Mouse (Mus musculus) brain, adult 2 months (tissue): ENCODE measurements at regions not wholly inside any gene's neighbourhood (a gene's known extent, or its start where the extent isn't known, plus 50 kb on each side); places are given as distances from the start of the nearest gene placed in this dataset.
A peak's percentile ranks its signal among the peaks of the same experiment; 100 is the strongest.

Experiments used
- DNase-seq: peaks from one replicate; pipeline ENCODE4 v3.0.0; 2011; ENCODE audit warnings: low read depth, low spot score

DNA sequence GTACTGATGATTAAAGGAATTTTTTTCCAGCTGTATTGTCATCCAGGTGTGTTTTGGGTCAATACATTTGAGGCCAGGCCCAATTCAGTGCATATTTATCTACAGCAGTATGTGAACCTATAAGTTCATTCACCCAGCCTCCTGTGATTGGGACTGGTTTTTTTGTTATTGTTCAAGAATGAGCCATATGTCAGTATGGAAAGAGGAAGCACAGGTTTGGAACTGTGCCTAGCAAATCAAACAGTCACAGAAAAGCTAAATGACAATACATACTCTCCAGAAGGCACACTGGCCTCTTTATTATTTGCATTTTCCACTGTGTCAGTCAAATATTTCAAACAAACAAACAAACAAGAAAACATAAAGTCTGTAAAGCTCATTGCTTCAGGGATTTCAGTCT lies 134.7 kb downstream of the Rnd3 start:
- no peak for DNase-seq

DNA sequence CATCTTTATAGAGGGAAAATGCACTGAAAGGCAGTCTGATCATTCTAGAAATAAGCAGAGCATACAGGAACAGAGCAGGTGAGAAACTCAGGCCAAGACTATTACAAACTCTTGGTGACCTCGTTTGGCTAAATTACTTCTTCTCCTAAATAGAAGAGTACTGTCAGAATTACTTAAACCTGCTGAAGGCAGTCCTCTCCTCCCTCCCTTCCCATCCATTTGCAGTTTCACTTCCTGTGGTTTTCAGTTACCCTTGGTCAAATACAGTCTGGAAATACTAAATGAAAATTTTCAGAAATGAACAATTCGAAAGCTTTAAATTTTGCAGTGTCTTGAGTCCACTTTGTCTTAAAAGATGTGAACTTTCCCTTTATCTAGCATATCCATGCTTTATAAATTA lies 135.8 kb downstream of the Rnd3 start:
- no peak for DNase-seq

DNA sequence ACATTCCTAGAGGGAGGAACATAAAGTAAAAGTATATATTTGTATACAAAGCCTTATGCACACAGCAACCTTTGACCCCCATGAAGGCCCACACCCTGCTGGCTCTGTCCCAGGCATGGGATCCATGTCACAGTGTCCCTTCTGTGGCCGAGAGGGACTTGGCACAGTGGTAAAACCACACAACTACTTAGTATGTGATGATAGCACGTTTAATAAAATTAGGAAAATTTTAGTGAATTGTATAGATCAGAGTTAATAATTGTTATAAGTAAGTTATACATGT lies 140.7 kb downstream of the Rnd3 start:
- DNase-seq, result no peak

DNA sequence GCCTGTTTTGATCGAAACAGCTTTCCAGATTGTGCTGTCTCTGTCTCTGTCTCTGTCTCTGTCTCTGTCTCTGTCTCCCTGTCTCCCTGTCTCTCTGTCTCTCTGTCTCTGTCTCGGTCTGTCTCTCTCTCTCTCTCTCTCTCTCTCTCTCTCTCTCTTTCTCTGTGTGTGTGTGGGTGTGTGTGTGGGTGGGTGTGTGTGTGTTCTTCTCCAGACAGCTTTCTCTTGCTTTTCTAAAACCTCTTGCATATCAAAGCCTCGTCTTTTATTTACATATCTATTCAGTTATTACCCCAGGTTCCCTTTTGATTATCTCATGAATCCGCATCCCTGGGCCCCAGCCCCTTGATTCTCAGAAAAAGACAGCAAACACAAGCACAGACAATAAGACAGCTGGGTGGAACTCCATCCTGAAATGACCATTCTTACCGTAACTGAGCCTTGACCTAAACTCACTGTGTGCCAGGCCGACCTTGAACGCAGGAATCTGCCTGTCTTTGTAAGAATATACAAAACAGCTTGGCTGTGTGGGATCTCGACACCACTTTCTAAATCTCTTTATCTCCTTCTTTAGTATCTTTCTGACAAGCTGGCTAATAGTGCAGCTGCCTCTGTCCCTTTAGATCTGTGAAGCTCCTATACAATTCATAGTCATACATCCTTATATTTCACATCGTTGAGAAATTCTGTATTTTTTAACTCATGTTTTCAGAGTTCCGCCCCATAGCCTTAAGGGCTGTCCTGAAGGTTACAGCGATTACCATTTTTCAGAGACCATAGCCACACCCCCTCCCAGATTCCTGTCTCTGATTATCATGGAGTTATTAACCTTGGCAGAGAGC lies 141.3 kb downstream of the Rnd3 start:
- no peak for DNase-seq

DNA sequence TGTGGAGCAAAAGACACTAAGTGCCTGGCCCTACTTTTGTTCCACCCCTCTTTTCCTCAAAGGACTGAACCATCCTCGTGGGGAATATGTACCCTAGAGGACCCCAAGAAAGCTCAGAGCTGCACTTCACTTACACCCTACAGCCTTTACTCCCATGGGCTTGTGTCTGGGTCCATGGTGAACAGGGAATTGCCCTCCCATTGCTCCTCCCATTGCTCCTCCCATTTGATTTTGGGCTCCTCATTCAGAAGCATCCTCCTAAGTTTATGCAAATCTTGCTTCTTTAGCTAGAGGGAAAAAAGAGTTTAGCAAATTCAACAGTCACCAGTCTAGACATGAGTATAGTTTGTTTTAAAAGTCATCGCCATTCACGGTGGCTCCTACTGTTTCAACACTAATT lies 142.1 kb downstream of the Rnd3 start:
- no peak for DNase-seq

DNA sequence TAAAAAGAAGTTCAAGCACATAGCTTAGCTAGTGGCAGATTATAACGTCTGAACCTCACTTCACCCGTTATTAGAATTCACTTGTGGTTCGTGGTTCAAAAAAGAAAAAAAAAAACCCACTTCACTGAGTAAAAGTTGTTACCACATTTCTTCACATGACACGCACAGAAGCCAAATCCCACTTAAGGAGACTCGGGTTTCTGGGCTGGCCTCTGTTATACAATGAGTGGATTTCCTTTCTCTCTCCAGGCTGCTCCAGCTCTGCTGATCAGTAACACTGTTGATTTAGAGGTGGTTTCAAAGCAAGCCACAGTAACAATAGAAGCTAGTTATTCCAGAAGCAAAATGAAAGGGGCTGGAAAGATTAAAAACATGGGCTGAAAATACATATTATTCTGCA lies 147.4 kb downstream of the Rnd3 start:
- DNase-seq, result no peak

DNA sequence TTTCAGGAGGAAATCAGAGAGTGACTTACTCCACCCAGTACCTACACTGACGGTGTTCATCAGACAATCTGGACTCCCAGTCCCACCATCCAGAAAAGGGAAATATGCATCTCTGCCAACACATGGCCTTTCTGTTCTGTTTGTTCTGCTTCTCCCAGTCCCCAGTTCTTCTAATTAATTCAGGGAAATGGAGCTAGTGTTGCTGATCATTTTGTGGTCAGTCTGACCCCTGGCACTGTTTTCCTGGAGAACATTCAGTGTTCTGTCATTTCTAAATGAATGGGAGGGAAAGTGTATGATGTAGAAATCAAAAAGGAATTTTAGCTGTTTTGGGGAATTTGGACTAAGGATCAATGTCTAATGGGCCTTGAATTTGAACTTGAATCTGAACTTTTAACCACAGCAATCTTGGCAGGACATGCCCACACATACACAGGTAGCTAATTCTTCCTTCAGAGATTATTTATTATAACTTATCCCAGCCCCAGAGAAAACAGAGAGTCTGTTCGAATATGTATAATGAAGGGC lies 165.0 kb downstream of the Rnd3 start:
- no peak for DNase-seq

DNA sequence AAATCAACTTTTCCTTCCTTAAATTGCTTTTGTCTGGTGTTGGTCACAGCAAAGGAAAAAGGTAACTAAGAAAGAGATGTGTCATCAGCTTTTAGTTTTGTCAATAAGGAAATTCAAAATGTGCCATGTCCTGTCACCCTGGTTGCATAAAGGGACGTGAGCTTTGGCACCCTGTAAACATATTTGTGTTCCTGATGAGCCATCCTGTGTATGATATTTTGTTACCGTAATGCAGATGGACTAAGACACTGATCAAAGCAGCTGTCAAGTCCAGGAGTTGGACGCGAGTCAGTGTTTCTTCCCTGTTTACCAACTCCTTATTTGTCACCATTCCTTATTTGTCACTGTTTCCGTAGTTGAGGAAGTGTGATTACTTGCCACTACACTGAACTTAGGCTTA lies 166.3 kb downstream of the Rnd3 start:
- no peak for DNase-seq

DNA sequence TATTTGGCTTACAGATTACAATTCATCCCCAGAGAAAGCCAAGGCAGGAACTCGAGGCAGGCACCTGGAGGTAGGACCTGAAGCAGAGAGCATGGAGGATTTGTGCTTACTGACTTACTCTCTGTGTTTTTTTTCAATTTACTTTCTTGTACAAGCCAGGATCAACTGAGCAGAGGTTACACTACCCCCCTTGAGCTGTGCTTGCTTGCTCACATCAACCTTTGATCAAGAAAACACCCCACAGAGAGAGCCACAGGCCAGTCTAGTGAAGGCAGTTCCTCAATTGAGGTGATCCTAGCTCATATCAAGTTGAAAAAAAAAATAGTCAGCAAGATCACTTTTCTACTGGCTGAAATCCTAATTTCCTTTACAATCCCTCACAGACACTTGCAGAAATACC lies 170.6 kb downstream of the Rnd3 start:
- DNase-seq, result no peak

DNA sequence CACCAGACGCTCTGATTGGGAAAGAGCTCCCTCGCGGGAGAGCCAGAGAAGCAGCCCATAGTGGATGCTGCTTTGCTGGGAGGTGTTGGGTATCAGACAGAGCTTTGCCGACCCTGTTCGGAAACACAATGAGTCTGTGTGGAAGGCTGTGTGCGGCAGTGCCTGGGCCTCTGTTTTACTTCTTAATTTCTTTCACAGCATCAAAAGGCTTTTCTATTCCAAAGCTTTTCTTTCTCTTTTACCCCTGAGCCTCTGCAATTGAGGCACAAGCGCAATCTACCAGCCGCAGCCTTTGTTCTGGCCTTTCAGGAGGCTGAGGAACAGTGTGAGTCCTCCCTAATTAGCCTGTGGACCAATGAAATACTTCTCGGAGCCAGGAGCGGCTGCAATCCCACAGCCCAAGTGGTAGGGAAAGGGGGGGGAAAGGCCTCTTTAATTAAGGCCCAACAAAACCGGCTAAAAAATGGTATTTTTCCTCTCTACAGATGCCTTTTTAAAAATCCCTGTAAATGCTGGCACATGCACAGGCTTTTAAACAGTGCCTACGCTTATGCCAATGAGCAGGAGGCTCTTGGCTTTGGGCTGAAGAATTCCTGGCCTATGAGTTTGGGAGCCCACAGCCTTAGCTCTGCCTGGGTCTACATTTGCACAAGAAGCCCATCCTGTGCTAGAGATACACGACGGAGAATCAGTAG lies 177.6 kb downstream of the Rnd3 start:
- DNase-seq, result peak; percentile 57

DNA sequence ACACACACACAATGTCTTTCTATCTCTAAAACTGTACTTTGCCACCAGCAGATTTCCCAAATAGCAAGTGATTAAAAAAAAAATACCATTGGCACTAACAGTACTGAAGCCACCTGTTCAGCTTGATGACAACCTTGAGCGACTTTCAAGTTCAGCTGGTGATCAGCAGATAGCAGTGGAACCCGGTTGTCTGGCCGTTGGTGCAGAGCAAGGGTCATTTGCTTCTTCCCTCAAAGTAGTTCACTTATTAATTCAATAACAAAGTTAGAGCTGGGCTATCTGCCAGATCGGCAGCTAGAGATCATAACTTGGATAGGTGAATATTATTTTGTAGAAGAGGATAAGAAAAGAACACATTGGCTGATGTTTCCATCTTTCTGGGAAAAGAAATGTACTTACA lies 180.5 kb downstream of the Rnd3 start:
- no peak for DNase-seq

DNA sequence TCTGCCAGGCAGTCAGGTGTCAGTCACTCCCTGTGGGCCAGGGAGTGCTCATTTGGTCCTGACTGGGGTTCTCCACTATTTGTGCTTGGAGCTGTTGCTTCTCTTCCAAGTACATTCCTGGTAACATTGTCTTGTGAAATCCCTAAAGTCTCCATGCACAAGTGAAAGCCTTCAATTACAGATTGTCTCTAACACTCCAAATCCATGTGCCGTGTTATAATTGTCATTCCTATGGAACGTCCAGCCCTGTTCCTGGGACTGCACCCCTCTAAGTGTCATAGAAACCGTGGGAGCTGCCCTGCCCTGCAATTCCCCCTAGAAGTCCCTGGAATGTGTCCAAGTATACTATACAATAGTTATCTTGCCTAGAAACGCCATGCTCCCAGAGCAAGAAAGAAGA lies 181.1 kb downstream of the Rnd3 start:
- DNase-seq, result no peak

DNA sequence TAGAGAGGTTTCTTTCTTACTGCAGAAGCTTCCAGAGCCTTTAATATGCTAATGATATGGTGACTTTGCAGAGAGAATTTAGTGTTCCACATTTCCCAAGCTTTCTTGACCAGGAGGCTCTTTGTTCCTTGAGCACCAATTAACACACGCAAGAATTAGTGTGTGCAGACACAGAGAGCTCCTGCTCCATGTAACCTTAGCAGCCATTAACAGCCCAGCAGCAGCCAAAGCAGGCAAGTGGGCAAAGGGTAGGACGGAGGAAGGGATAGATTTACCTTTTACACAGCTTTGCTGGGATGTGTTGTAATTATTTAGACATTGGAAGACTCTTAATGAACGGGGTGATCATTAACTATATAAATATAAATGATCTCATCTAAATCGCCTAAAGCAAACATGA lies 181.8 kb downstream of the Rnd3 start:
- DNase-seq, result no peak

DNA sequence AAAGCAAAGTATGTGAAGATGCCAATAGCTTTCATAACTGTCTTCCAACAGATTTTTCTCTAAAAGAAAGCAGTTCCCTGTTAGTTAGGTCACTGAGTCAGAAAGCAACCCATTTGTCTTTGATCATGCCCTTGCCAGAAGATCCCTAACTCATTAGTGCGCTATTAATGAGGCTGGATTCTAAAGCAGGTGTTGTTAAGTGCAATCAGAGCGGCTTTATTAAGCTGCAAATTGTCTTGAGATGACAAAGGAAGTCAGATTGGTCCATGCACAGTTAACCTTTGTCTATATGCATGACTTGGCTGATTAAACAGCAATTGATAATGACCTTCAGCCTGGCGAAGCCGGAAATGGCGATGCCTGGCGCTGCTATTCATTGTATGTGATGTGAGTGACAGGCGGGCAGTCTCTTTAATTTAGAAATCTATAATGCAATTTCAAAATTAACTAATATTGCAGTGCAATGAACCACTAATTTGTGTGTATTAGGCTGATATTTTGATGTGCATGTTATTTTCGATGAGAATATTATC lies 183.4 kb downstream of the Rnd3 start:
- no peak for DNase-seq

DNA sequence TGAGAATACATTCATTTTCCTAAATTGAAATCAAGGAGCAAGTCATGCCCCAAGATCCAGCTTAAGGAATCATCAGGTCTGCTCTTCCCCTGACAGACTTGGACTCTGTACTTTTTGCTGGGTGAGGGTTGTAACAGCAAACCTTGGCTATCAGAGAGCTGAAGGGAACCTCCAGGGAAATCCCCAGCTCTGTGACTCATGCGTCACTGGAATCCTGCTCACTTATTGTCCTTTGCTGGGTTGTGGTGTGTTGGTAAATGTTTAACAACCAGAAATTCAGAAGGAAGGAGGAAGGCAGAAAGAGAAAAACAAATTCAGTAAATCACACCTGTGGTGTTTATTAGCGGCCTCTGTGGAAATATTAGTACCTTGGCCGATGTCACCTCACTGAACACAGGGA lies 184.8 kb downstream of the Rnd3 start:
- DNase-seq, result no peak

DNA sequence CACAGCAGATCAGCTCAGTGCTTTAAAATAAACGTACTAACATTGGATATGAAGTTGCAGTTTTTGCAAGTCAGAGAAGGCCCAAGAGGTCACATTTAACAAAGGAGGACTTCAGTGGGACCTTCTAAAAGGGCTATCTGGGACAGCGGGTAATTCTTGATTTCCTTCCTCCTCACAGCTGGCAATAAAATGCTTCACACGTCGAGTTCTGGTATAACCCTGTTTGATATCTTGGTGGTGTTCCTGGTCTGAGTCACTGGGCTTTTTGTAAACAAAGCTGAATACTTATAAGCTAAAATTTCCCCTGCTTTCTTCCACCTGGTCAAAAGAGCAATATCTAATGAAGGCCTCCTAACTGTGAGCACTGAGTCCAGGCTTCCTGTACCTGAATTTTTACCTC lies 187.9 kb downstream of the Rnd3 start:
- DNase-seq, result no peak

DNA sequence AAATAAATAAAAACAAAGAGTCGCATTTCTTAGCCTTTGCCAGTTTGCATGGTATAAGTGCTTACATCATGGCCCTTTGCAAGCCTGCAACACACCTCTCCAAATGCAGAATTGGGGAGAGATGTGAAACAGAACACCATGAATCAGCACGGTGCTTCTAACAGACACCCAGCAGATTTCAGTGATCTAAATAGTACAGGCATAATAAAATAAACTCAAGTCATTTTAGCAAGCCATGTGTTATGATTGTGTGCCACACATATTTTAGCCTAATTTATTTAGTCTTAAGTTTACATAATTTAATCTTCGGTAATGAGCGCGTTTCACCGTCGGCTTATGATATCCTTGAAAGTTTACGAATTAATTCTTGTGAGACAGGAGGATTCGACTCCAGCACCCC lies 189.6 kb downstream of the Rnd3 start:
- DNase-seq, result no peak

DNA sequence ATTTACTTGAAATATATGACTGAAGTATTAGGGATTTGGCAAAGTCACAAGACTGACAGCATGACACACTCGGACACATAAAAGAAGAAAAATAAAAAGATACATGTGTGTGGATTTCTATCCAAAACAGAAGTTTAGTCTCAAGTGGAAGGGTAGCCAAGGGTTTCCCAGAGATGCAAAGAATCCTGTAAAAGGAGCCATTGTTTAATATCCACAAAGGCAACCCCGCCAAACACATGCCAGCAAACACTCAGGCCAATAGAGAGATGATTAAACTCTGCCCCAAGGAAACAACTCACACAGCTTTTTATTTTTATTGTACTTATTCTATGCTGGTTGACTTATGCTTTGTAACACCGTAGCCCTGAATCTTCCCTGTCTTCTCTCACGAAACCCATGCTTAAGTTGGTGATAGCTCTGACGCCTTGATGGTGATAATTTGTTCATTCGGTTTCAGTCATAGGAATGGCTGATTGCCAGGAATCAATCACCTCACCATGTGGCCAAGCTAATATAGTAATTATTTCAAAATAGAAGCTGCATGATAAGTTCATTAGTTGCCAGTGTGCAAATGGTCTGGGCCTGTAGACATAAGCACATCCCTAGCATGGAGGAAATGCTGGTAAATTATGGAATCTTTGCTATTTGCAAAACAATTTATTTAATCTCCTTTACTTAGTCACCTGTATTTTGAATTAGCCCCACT lies 194.4 kb downstream of the Rnd3 start:
- DNase-seq, result no peak

DNA sequence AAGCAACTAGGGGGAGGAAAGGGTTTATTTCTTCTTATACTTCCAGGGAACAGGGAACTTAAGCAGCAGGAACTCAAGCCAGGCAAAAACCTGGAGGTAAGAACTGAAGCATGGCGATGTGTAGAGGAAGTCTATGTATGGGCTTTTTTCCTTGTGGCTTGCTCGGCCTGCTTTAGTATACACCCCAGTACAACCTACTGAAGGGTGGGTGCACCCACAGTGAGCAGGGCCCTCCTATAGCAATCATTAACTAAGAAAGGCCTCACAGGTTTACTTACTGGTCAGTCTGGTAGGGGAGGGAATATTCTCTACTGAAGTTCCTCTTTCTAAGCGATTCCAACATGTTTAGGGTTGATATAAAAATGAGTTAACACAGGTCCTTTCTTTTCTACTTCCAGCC lies 197.9 kb downstream of the Rnd3 start:
- no peak for DNase-seq

DNA sequence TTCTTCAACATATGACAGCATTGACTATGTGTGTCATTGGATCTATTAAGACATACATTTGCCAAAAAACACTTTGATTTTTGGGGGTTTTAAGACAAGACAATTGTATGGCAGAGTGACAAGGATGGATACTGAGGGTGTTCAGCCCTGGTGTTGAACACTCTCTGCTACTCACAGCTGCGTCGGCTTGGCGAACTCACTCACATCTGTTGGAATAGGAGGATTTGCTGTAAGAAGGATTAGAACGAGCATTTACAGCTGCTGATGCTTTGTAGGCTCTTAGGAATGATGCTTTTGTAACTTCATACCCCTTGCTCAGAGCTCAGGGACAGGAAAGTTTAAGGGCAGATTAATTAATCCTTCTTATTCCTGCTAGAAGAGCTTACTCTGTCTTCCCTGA lies 199.2 kb downstream of the Rnd3 start:
- no peak for DNase-seq

DNA sequence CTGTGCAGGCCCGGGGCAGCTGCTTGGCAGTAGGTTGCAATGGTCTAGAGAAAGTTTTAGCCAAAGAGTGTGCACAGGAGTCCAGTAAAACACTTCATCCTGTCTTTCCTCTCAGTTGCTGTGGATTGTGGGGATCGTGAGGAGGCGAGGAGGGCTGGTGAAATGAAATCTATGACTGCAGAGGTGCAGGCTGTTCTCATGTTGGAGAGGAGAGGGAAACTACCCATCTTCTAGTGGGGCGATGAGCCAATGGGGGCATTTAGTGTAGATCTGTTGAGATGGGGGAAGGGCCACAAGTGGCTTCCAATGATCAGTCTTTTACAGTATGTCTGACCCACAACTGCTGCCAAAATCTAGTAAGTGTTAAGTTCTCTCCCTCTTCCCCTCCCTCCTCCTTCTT lies 203.4 kb downstream of the Rnd3 start:
- DNase-seq, result no peak

DNA sequence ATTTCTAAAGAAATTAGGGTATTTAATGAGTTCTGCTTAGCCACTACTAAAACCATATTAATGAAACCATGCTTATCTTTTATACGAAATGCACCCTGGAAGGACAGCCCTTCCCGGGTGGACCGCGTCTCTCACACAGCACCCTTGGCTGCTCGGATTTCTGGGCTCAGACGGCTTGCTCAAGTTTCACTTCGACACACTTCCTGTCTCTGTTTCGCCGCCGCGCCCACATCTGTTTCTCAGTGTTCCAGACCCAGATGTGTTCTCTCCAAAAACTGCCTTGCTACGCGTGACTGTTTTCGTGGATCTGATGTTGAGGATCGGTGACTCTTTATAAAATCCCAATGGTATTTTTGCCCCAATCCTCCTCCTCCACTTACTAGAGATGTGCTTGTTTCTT lies 205.7 kb downstream of the Rnd3 start:
- DNase-seq, result no peak

DNA sequence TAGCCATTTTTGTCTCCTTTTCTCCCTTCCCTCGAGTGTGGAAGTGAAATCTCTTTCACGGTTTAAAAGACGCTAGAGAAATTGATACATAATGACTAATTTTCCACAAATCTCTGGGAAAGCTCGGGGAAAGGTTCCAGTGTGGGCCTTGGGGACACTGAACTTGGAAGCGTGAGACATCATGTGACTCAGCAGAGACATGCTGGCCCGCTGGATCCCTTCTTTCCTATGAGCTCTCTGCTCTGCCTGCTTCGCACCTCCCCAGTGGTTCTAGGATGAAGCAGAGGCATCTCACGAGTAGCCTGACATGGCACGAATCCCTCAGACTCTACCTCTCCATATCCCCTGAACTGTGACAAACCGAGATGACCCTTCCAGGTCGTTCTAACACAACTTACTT lies 206.2 kb downstream of the Rnd3 start:
- no peak for DNase-seq
